Mouse (Mus musculus): ENCODE measurements around the gene Abhd18. TPM values are rescaled to one million over a fixed set of nuclear protein-coding genes. Genes with fewer than 3 reads are reported as not detected.
"Not testable (repeated sequence)": the region's sequence is repeated elsewhere in the genome, so short reads cannot be mapped to it uniquely, and the experiment has no call there.

The Abhd18 gene
- polyA plus RNA-seq, 1 experiment from 2014 or later = 9.5 TPM

- H3K9ac ChIP-seq; H3K27me3 ChIP-seq; H3K36me3 ChIP-seq (ENCODE audit: poor library complexity, severe bottlenecking); H3K4me2 ChIP-seq; H3K4me3 ChIP-seq; ATAC-seq; H3K4me1 ChIP-seq; H3K27ac ChIP-seq; H3K9me3 ChIP-seq (replicated peaks): not testable (repeated sequence)
- 97% methylated on average over 3 of the region's 3 CpGs for WGBS
These were observed 6.5 kb downstream of the Abhd18 start for GRCm38 (mm10) chr3:40853123-40853738.

DNA sequence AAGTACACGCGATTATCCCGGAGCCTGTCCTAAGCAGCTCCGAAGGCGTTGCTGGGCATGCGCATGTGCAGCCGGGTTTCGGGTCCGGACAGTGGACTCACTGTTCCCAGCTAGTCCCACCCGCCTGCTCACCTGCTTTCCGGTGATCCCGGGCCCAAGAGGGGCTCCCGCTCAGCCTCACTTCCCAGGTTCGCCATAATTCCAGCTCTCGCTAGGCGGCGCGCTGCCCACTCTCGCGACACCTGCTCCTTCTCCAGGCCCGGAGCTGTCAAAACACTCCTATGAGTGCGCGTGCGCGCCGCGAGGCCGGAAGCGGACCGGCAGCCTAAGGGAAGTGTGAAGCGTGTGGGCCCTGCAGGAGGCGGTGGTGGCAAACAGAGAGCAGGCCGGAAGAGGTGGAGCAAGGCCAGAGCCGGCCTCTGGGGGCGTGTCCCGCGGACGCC lies 47.1 kb downstream of the Abhd18 start:
- H3K4me2 ChIP-seq = peak overlapping the region; percentile 60
- not testable (repeated sequence) for H3K36me3 ChIP-seq (ENCODE audit: poor library complexity, severe bottlenecking); H3K27me3 ChIP-seq; H3K9me3 ChIP-seq (replicated peaks)
- WGBS = under 1% methylated on average over 37 of the region's 38 CpGs
- peaks cover 11% of the 10 kb centered on the region for H3K4me1 ChIP-seq
- ATAC-seq = peak; percentile 100
- peak overlapping the region; percentile 51 for H3K4me3 ChIP-seq
- peak overlapping the region; percentile 59 for H3K27ac ChIP-seq
- peak overlapping the region; percentile 71 for H3K9ac ChIP-seq

- peak overlapping the region; percentile 70 for H3K4me2 ChIP-seq
- not testable (repeated sequence) for H3K9me3 ChIP-seq (replicated peaks); ATAC-seq; H3K27ac ChIP-seq; H3K36me3 ChIP-seq (ENCODE audit: poor library complexity, severe bottlenecking); H3K27me3 ChIP-seq
- 1% methylated on average over 18 of the region's 24 CpGs for WGBS
- peaks cover 11% of the 10 kb centered on the region for H3K4me1 ChIP-seq
- H3K9ac ChIP-seq = peak overlapping the region; percentile 71
- peak overlapping the region; percentile 51 for H3K4me3 ChIP-seq
These were observed 47.6 kb downstream of the Abhd18 start for GRCm38 (mm10) chr3:40894336-40894735.

- 97% methylated on average over 8 of the region's 10 CpGs for WGBS
- H3K4me3 ChIP-seq; H3K36me3 ChIP-seq (ENCODE audit: poor library complexity, severe bottlenecking); H3K9ac ChIP-seq; H3K27ac ChIP-seq; H3K4me2 ChIP-seq; H3K9me3 ChIP-seq (replicated peaks); H3K4me1 ChIP-seq; ATAC-seq; H3K27me3 ChIP-seq: not testable (repeated sequence)
These were observed 55.7 kb downstream of the Abhd18 start, which contains the start of gene 1700034I23Rik for GRCm38 (mm10) chr3:40902443-40902842. Gene 1700034I23Rik, minus strand, starts transcription at chr3:40902543.

DNA sequence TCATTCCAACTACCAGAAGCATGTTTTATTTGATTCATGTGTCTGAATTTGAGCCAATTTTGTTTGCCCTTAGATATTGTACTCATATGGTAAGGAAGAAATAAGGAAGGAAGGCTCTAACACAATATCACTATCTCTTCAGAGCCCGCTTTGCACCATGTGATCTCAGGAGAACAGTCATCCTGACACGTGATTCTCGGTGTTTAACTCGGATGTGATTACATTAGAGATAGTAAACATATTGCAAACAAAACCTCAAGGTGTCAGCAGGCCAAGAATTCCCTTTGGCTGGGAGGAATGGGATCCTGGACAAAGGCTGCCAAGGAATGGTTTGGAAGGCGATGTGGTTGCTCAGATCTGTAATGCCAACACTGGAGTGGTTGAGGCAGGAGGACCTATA lies 91.4 kb downstream of the Abhd18 start:
- no peak for ATAC-seq
- H3K4me1 ChIP-seq = no peaks in the 10 kb centered on the region
- no peaks in the 10 kb centered on the region for H3K27me3 ChIP-seq
- H3K4me2 ChIP-seq = no peak overlapping the region
- H3K9ac ChIP-seq = no peak overlapping the region
- H3K4me3 ChIP-seq = no peak overlapping the region
- 94% methylated on average over 5 of the region's 5 CpGs for WGBS
- H3K9me3 ChIP-seq (replicated peaks) = no peaks in the 10 kb centered on the region
- H3K27ac ChIP-seq = no peak overlapping the region
- H3K36me3 ChIP-seq (ENCODE audit: poor library complexity, severe bottlenecking) = peaks cover 16% of the 10 kb centered on the region

GRCm38 (mm10) chr3:40938592-40938991 lies 91.8 kb downstream of the Abhd18 start:
- Histone ChIP-seq H3K9ac (no peak overlapping the region), H3K4me2 (no peak overlapping the region), H3K27me3 (no peaks in the 10 kb centered on the region), H3K27ac (no peak overlapping the region), H3K4me1 (no peaks in the 10 kb centered on the region), H3K36me3 (ENCODE audit: poor library complexity, severe bottlenecking) (peaks cover 12% of the 10 kb centered on the region), H3K9me3 (replicated peaks) (no peaks in the 10 kb centered on the region), H3K4me3 (no peak overlapping the region)
- ATAC-seq = no peak
- 94% methylated on average over 4 of the region's 4 CpGs for WGBS

- Histone ChIP-seq H3K4me1 (no peaks in the 10 kb centered on the region), H3K27me3 (no peaks in the 10 kb centered on the region), H3K4me2 (no peak overlapping the region), H3K36me3 (ENCODE audit: poor library complexity, severe bottlenecking) (peaks cover 8% of the 10 kb centered on the region), H3K4me3 (no peak overlapping the region), H3K9ac (no peak overlapping the region), H3K9me3 (replicated peaks) (no peaks in the 10 kb centered on the region), H3K27ac (no peak overlapping the region)
- ATAC-seq = no peak
These were observed 92.2 kb downstream of the Abhd18 start for GRCm38 (mm10) chr3:40939019-40939418.

DNA sequence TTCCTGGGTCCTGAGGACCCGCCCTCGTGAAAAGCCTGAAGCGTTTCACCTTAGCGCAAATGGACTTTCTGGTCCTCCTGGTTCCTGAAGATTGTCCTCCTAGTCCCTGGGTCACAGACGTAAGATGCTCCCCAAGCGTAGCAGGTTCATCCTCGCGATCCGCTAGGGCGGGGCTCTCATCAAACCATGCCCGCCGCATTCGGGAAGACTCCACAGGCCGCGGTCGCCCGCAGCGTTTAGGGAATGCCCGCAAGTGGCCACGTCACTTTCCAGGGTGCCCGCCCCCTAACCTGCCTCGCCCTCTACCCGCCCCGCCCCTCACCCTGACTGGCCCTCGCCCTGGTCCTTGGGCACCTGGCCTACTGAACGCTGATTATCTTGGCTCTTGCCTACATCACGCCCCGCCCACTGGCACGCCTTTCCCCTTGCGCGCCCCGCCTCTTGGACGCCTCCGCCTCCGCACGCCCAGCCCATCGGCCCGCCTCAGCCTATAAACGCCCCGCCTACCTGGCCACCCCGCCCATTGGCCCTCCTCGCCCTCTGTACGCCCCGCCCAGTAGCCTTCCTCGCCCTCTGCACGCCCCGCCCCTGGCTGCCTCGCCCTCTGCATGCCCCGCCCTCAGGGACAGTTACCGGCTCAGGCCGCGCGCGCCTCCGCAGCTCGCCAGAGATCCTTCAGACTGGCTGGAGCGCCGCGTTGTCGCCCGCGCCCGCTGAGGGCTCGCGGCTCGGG lies 102.6 kb downstream of the Abhd18 start, which contains the start of gene Larp1b:
Gene Larp1b (plus strand): TSS at position 659 of the 733 bp plus-strand sequence.
- WGBS = under 1% methylated on average over 61 of the region's 66 CpGs
- H3K4me3 ChIP-seq = peak within 1 kb of the TSS; percentile 73
- ATAC-seq = peak; percentile 95
- H3K27me3 ChIP-seq = peaks cover 26% of the 10 kb centered on the region
- no peaks in the 10 kb centered on the region for H3K36me3 ChIP-seq (ENCODE audit: poor library complexity, severe bottlenecking)
- peak within 1 kb of the TSS; percentile 66 for H3K27ac ChIP-seq
- no peaks in the 10 kb centered on the region for H3K9me3 ChIP-seq (replicated peaks)
- H3K4me2 ChIP-seq = peak within 1 kb of the TSS; percentile 99
- peak within 1 kb of the TSS; percentile 78 for H3K9ac ChIP-seq
- H3K4me1 ChIP-seq = peaks cover 13% of the 10 kb centered on the region

- no peaks in the 10 kb centered on the region for H3K36me3 ChIP-seq (ENCODE audit: poor library complexity, severe bottlenecking)
- peak overlapping the region; percentile 73 for H3K4me3 ChIP-seq
- peaks cover 13% of the 10 kb centered on the region for H3K4me1 ChIP-seq
- peak overlapping the region; percentile 66 for H3K27ac ChIP-seq
- whole genome bisulfite sequencing = under 1% methylated on average over 63 of the region's 118 CpGs
- peak overlapping the region; percentile 78 for H3K9ac ChIP-seq
- peaks cover 26% of the 10 kb centered on the region for H3K27me3 ChIP-seq
- H3K9me3 ChIP-seq (replicated peaks) = no peaks in the 10 kb centered on the region
- H3K4me2 ChIP-seq = peak overlapping the region; percentile 99
- ATAC-seq = peak; percentile 61
These were observed 103.3 kb downstream of the Abhd18 start for GRCm38 (mm10) chr3:40949903-40950600.

DNA sequence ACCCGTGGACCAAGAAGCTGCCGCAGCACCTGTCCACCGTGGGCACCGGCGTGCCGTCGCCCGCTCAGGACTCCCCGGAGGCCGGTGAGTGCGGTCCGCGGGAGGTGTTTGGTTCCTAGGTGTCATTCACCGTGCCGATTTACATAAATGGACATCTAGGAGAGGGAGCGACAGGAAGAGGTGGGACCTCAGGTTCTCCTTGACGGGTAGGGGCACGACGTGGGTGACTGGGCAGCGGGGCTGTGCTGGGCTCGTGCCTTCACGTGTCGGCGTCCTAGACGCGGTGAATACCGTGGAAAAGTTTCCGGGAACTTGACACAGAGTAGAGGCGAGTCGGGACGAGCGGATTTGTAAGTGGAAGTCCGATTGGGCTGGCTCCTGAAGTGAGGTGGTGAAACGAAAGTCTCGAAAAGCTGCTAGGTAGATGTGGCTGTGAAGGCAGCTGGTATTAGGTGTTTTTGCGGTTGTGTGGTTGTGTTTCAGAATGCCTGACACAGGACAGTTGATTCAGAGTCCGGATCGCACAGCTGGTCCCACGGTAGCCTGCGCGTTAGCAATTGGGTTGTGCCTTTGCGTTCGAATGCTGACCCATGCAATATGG lies 103.9 kb downstream of the Abhd18 start:
- peaks cover 26% of the 10 kb centered on the region for H3K27me3 ChIP-seq
- H3K4me3 ChIP-seq = peak overlapping the region; percentile 73
- ATAC-seq = peak; percentile 0; the same call in 1 of the 2 replicates
- H3K27ac ChIP-seq = no peak overlapping the region
- no peaks in the 10 kb centered on the region for H3K36me3 ChIP-seq (ENCODE audit: poor library complexity, severe bottlenecking)
- H3K4me1 ChIP-seq = peaks cover 13% of the 10 kb centered on the region
- H3K9ac ChIP-seq = peak overlapping the region; percentile 78
- peak overlapping the region; percentile 99 for H3K4me2 ChIP-seq
- no peaks in the 10 kb centered on the region for H3K9me3 ChIP-seq (replicated peaks)
- WGBS = under 1% methylated on average over 43 of the region's 43 CpGs

GRCm38 (mm10) chr3:40951365-40951764 lies 104.6 kb downstream of the Abhd18 start:
- peaks cover 13% of the 10 kb centered on the region for H3K4me1 ChIP-seq
- no peaks in the 10 kb centered on the region for H3K9me3 ChIP-seq (replicated peaks)
- no peak overlapping the region for H3K27ac ChIP-seq
- 12% methylated on average over 7 of the region's 7 CpGs for WGBS
- H3K9ac ChIP-seq = no peak overlapping the region
- H3K36me3 ChIP-seq (ENCODE audit: poor library complexity, severe bottlenecking) = no peaks in the 10 kb centered on the region
- H3K27me3 ChIP-seq = peaks cover 26% of the 10 kb centered on the region
- peak overlapping the region; percentile 73 for H3K4me3 ChIP-seq
- peak overlapping the region; percentile 99 for H3K4me2 ChIP-seq
- ATAC-seq = no peak

- Histone ChIP-seq H3K27me3 (peaks cover 24% of the 10 kb centered on the region), H3K4me1 (peaks cover 13% of the 10 kb centered on the region), H3K27ac (no peak overlapping the region), H3K9me3 (replicated peaks) (no peaks in the 10 kb centered on the region), H3K36me3 (ENCODE audit: poor library complexity, severe bottlenecking) (no peaks in the 10 kb centered on the region), H3K4me2 (no peak overlapping the region), H3K4me3 (no peak overlapping the region), H3K9ac (no peak overlapping the region)
- no peak for ATAC-seq
These were observed 105.8 kb downstream of the Abhd18 start for GRCm38 (mm10) chr3:40952606-40953005.
